Mouse (Mus musculus) forebrain, embryonic 14.5 days (tissue): ENCODE results near the gene Tmed4. TPM values are rescaled to one million over a fixed set of nuclear protein-coding genes. Genes with fewer than 3 reads are reported as not detected.

ENCODE experiments used
- ATAC-seq: fragments of 200-750 bp; cut with Nextera tagmentation; 2 replicates; pipeline ENCODE4 v1.8.0; 2017; ENCODE audit warnings: mild to moderate bottlenecking, moderate library complexity
- DNase-seq: peaks from one replicate; pipeline ENCODE4 v3.0.0-alpha.2; 2015; ENCODE audit warnings: low spot score
- H3K27ac ChIP-seq: fragments of 300-500 bp; sonication (generic); 2 replicates; pipeline ENCODE4 v1.5.1; 2014; ENCODE audit warnings: low read depth, mild to moderate bottlenecking, control low read depth, low read length, moderate library complexity
- H3K27me3 ChIP-seq: fragments of 300-500 bp; sonication (generic); replicated peaks from 2 replicates; pipeline ENCODE4 v1.6.1; 2014; ENCODE audit warnings: low read length, control low read depth, mixed read lengths; ENCODE audit not compliant: control insufficient read depth, insufficient read depth
- H3K36me3 ChIP-seq: fragments of 300-500 bp; sonication (generic); 2 replicates; pipeline ENCODE4 v1.6.1; 2014; ENCODE audit warnings: low read length, control low read depth; ENCODE audit not compliant: control insufficient read depth, insufficient read depth
- H3K4me1 ChIP-seq: fragments of 300-500 bp; sonication (generic); 2 replicates; pipeline ENCODE4 v1.6.1; 2014; ENCODE audit warnings: antibody characterized with exemption, low read length, control low read depth; ENCODE audit not compliant: control insufficient read depth, insufficient read depth
- H3K4me2 ChIP-seq: fragments of 300-500 bp; sonication (generic); 2 replicates; pipeline ENCODE4 v1.6.1; 2014; ENCODE audit warnings: mild to moderate bottlenecking, control low read depth, low read length
- H3K4me3 ChIP-seq: fragments of 300-500 bp; sonication (generic); 2 replicates; pipeline ENCODE4 v1.5.1; 2014; ENCODE audit warnings: low read depth, low read length, control low read depth
- H3K9ac ChIP-seq: fragments of 300-500 bp; sonication (generic); 2 replicates; pipeline ENCODE4 v1.6.1; 2014; ENCODE audit warnings: mild to moderate bottlenecking, low read length, control low read depth, moderate library complexity
- H3K9me3 ChIP-seq: fragments of 300-500 bp; sonication (generic); replicated peaks from 2 replicates; pipeline ENCODE4 v1.6.1; 2016; ENCODE audit warnings: low read length, control low read depth, mixed read lengths; ENCODE audit not compliant: control insufficient read depth
- WGBS: fragments of 180-500 bp; shearing (Covaris S2); extraction: QIAGEN DNeasy Blood & Tissue Kit; methylation state at CpG from one replicate; pipeline ENCODE4 v1.1.7; 2014; 5-methylcytosine and 5-hydroxymethylcytosine counted together
- polyA plus RNA-seq: library from polyadenylated mRNA; unstranded; fragments of >200 nt; fragmentation: Nextera tagmentation; extraction: Ambion mirVana; gene quantifications from 2 replicates; pipeline ENCODE4 v1.2.1, GENCODE M21; 2014

The Tmed4 gene
- polyA plus RNA-seq, result 171 and 172 TPM in 2 replicates

GRCm38 (mm10) chr11:6274387-6275093 is at the start of gene Tmed4:
Tmed4 (minus strand) TSS chr11:6274870.
- WGBS, result under 1% methylated on average over 39 of the region's 39 CpGs
- H3K4me3 ChIP-seq, result peak within 1 kb of the TSS; percentile 74
- H3K9me3 ChIP-seq, result no peaks in the 10 kb centered on the region
- H3K9ac ChIP-seq, result peak within 1 kb of the TSS; percentile 87
- peak within 1 kb of the TSS; percentile 86 for H3K27ac ChIP-seq
- H3K4me1 ChIP-seq, result peaks cover 20% of the 10 kb centered on the region
- H3K36me3 ChIP-seq, result peaks cover 27% of the 10 kb centered on the region
- peak within 1 kb of the TSS; percentile 97 for H3K4me2 ChIP-seq
- H3K27me3 ChIP-seq, result no peaks in the 10 kb centered on the region
- peak; percentile 99 for DNase-seq
- peak; percentile 98 for ATAC-seq

GRCm38 (mm10) chr11:6323348-6323747 is 48.7 kb upstream of the Tmed4 start:
- Histone ChIP-seq H3K27me3 (no peaks in the 10 kb centered on the region), H3K4me1 (no peaks in the 10 kb centered on the region), H3K4me2 (no peak overlapping the region), H3K9ac (no peak overlapping the region), H3K4me3 (no peak overlapping the region), H3K36me3 (peaks cover 11% of the 10 kb centered on the region; the same call in 1 of the 2 replicates), H3K27ac (no peak overlapping the region), H3K9me3 (no peaks in the 10 kb centered on the region)
- no peak for DNase-seq
- ATAC-seq, result no peak
- 92% methylated on average over 5 of the region's 5 CpGs for WGBS

GRCm38 (mm10) chr11:6322086-6322485 is 47.4 kb upstream of the Tmed4 start:
- H3K4me1 ChIP-seq, result no peaks in the 10 kb centered on the region
- H3K27ac ChIP-seq, result no peak overlapping the region
- DNase-seq, result no peak
- H3K4me2 ChIP-seq, result no peak overlapping the region
- no peak overlapping the region for H3K4me3 ChIP-seq
- peaks cover 16% of the 10 kb centered on the region for H3K36me3 ChIP-seq
- ATAC-seq, result no peak
- no peak overlapping the region for H3K9ac ChIP-seq
- no peaks in the 10 kb centered on the region for H3K27me3 ChIP-seq
- no peaks in the 10 kb centered on the region for H3K9me3 ChIP-seq
- 92% methylated on average over 2 of the region's 2 CpGs for WGBS

GRCm38 (mm10) chr11:6319374-6319773 is 44.7 kb upstream of the Tmed4 start:
- H3K36me3 ChIP-seq, result peaks cover 34% of the 10 kb centered on the region

GRCm38 (mm10) chr11:6318559-6318958 is 43.9 kb upstream of the Tmed4 start:
- 92% methylated on average over 5 of the region's 5 CpGs for WGBS
- peaks cover 41% of the 10 kb centered on the region for H3K36me3 ChIP-seq
- no peak for ATAC-seq
- no peaks in the 10 kb centered on the region for H3K9me3 ChIP-seq
- no peak overlapping the region for H3K4me3 ChIP-seq
- no peak overlapping the region for H3K4me2 ChIP-seq
- DNase-seq, result no peak
- no peak overlapping the region for H3K9ac ChIP-seq
- H3K27me3 ChIP-seq, result no peaks in the 10 kb centered on the region
- no peak overlapping the region for H3K27ac ChIP-seq
- no peaks in the 10 kb centered on the region for H3K4me1 ChIP-seq

More at GRCm38 (mm10) chr11:6319374-6319773, 44.7 kb upstream of the Tmed4 start:
- Histone ChIP-seq H3K4me1 (no peaks in the 10 kb centered on the region), H3K27ac (no peak overlapping the region), H3K27me3 (no peaks in the 10 kb centered on the region), H3K4me3 (no peak overlapping the region), H3K9ac (no peak overlapping the region), H3K4me2 (no peak overlapping the region), H3K9me3 (no peaks in the 10 kb centered on the region)
- WGBS, result 90% methylated on average over 2 of the region's 2 CpGs
- DNase-seq (no peak), ATAC-seq (no peak)

- DNase-seq, result no peak
- Histone ChIP-seq H3K4me3 (no peak overlapping the region), H3K36me3 (peaks cover 38% of the 10 kb centered on the region), H3K9me3 (no peaks in the 10 kb centered on the region), H3K9ac (no peak overlapping the region), H3K4me1 (no peaks in the 10 kb centered on the region), H3K27me3 (no peaks in the 10 kb centered on the region), H3K4me2 (no peak overlapping the region), H3K27ac (no peak overlapping the region)
- 93% methylated on average over 11 of the region's 11 CpGs for WGBS
- no peak for ATAC-seq
These were observed 42.2 kb upstream of the Tmed4 start for GRCm38 (mm10) chr11:6316821-6317220.

GRCm38 (mm10) chr11:6313874-6314406 is 39.3 kb upstream of the Tmed4 start:
- Histone ChIP-seq H3K4me1 (no peaks in the 10 kb centered on the region), H3K9ac (no peak overlapping the region), H3K9me3 (no peaks in the 10 kb centered on the region), H3K36me3 (peaks cover 35% of the 10 kb centered on the region), H3K27me3 (no peaks in the 10 kb centered on the region), H3K27ac (no peak overlapping the region), H3K4me2 (no peak overlapping the region), H3K4me3 (no peak overlapping the region)
- DNase-seq, result no peak
- WGBS, result 89% methylated on average over 7 of the region's 7 CpGs
- no peak for ATAC-seq

- no peak overlapping the region for H3K4me2 ChIP-seq
- H3K27me3 ChIP-seq, result no peaks in the 10 kb centered on the region
- no peak overlapping the region for H3K9ac ChIP-seq
- DNase-seq (no peak), ATAC-seq (no peak)
- H3K4me1 ChIP-seq, result no peaks in the 10 kb centered on the region
- H3K9me3 ChIP-seq, result no peaks in the 10 kb centered on the region
- H3K36me3 ChIP-seq, result peaks cover 8% of the 10 kb centered on the region
- no peak overlapping the region for H3K27ac ChIP-seq
- 97% methylated on average over 4 of the region's 4 CpGs for WGBS
- no peak overlapping the region for H3K4me3 ChIP-seq
These were observed 33.5 kb upstream of the Tmed4 start for GRCm38 (mm10) chr11:6308181-6308580.

GRCm38 (mm10) chr11:6305943-6306430 is 31.3 kb upstream of the Tmed4 start:
- peaks cover 9% of the 10 kb centered on the region for H3K36me3 ChIP-seq
- no peak overlapping the region for H3K27ac ChIP-seq
- 86% methylated on average over 1 of the region's 1 CpGs for WGBS

More at GRCm38 (mm10) chr11:6305943-6306430, 31.3 kb upstream of the Tmed4 start:
- Histone ChIP-seq H3K27me3 (no peaks in the 10 kb centered on the region), H3K4me1 (no peaks in the 10 kb centered on the region), H3K4me3 (no peak overlapping the region), H3K4me2 (no peak overlapping the region), H3K9ac (no peak overlapping the region), H3K9me3 (no peaks in the 10 kb centered on the region)
- ATAC-seq (no peak), DNase-seq (no peak)
